Mouse (Mus musculus): Measurements from ENCODE around the gene Mtmr10.

DNA sequence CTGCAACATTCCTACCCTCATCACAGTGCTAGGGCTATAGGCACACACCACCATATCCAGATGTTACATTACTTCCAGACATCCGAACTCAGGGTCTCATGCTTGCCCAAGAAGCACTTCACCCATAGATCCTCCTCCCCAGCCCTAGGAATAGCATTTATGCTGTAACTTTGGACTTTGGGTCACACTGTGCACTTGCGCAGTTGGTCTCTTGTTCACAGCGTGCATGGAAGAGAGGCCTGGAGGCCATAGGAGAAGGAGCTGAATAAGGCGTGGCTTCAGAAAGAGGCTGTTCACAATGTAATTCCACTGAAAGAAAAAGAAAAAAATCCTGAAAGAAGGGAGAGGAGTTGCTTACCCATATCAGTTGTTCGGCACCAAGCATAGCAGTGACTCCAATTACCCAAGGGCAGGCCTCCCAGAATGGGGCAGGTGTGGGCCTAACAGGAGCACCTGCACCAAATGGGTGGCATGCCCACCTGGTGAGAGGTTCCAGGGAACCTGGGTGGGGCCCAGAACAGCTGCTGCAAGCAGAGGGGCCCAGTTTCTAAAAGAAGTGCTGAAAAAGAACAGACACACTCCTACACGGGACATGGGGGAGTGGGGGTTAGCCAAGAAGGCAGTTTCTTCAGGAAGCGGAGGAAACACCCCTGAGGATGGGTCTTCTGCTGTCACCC is 48.9 kb upstream of the Mtmr10 start:
- TF ChIP-seq CTCF (IDR thresholded peaks at IDR 0.05; ENCODE audit: low read depth, low read length) = no peak
- no peak for TF ChIP-seq POLR2A (IDR thresholded peaks at IDR 0.05; ENCODE audit: insufficient read depth, low read length)
- TF ChIP-seq EP300 (IDR thresholded peaks at IDR 0.05; ENCODE audit: insufficient read depth, low read depth, low read length) = no peak
